Mouse (Mus musculus): ENCODE results near the gene Amfr.

The Amfr gene

GRCm38 (mm10) chr8:94012013-94012951 lies at the start of gene Amfr:
Amfr (minus strand) TSS chr8:94012842.
- peak; percentile 83 for DNase-seq (ENCODE audit: low read depth)

DNA sequence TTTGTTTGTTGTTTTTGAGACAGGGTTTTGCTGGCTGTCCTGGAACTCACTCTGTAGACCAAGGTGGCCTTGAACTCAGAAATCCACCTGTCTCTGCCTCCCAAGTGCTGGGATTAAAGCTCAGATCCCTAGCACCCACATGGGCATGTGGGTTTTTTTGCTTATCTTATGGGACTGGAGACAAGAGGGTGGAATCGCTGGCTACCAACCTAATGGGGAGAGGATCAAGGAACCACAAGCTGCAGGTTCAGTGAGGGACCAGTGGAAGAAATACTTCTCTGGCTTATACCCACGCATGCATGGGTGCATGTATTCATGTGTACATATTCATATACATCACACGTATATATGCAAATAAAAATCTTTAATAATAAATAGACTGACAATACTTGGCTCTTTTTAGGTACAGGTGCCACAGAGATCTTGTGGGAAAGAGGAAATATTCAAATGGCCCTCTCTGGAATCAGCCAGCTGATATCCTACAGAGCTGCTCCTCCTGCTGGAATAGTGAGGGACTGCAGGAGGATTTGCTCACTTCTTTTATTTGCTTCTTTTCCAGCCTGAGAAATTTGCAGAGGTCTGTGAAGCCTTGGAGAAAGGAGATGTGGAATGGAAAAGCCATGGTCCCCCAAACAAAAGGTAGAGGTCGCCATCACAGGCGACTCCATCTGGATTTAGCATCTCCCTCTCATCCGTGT lies 44.7 kb upstream of the Amfr start:
- peak; percentile 51 for DNase-seq (ENCODE audit: low read depth)

GRCm38 (mm10) chr8:94052696-94053095 lies 40.1 kb upstream of the Amfr start:
- DNase-seq (ENCODE audit: low read depth): no peak

- DNase-seq (ENCODE audit: low read depth): no peak
These were observed 35.2 kb upstream of the Amfr start for GRCm38 (mm10) chr8:94047845-94048244.

DNA sequence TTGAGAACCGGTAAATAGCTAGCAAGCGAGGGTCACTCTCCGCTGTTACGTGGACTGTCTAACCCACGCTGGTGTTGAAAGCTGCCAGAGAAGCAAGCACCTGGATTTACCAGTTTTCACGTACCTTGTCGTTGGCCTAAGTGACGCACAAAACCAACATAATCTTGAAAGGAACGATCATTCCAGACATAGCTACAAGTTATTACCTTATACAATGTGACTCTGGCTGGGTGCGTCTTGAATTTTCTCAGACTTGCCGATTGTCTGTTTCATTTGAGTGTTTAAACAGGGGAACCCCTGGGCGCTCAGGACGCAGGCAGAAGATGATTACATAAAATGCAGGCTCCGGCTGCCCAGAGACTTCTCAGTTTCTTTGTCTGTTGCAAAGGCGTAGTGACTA lies 25.2 kb upstream of the Amfr start:
- DNase-seq (ENCODE audit: low read depth): peak; percentile 38

GRCm38 (mm10) chr8:94036944-94037524 lies 24.4 kb upstream of the Amfr start, which contains the start of the genes Nudt21 and Ogfod1:
Nudt21 (minus strand) TSS chr8:94037031.
Ogfod1 (plus strand) TSS chr8:94037198.
- peak; percentile 100 for DNase-seq (ENCODE audit: low read depth)

DNA sequence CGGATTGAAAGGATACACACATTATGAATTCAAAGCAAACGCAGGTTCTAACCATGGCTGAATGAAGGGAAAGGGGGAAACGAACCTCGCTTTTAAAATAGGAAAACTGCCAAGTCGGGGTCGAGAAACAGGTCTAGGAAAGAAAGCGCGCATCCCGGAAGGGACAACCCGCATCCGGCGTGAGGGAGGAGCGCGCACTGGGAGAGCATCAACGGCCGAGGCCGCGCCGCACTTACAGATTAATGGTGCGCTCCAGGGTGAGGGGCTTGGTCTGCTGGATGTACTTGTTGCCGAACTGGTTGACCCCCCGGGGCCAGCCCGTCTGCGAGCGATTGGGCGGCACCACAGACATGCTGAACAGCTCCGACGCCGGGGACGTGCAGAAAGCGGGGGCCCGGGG lies 23.9 kb upstream of the Amfr start:
- peak; percentile 67 for DNase-seq (ENCODE audit: low read depth)

- DNase-seq (ENCODE audit: low read depth): peak; percentile 11
These were observed 22.6 kb upstream of the Amfr start for GRCm38 (mm10) chr8:94035200-94035599.

- no peak for DNase-seq (ENCODE audit: low read depth)
These were observed 21.0 kb upstream of the Amfr start for GRCm38 (mm10) chr8:94033601-94034000.

GRCm38 (mm10) chr8:94029701-94030100 lies 17.1 kb upstream of the Amfr start:
- DNase-seq (ENCODE audit: low read depth): no peak

DNA sequence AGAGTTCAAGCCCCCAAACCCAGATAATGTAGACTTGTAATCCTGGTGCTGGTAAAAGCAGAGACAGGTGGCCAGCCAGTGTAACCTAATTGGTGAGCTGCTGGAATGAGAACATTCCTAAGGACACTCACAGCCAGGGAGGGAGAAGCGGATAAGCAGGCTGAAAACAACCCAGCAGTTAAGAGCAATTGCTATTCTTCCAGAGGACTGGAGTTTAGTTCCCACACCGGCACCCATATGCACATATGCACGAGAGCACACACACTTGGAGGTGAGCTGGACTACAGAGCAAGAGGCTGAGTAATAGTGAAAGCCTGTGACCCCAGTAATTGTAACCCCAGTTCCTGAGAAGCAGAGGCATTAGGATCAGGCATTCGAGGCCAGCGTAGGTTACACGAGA lies 11.3 kb upstream of the Amfr start:
- no peak for DNase-seq (ENCODE audit: low read depth)

- DNase-seq (ENCODE audit: low read depth): no peak
These were observed 477 bp upstream of the Amfr start for GRCm38 (mm10) chr8:94013026-94013612.

GRCm38 (mm10) chr8:94011076-94012012 lies 1.3 kb downstream of the Amfr start:
- DNase-seq (ENCODE audit: low read depth): no peak

DNA sequence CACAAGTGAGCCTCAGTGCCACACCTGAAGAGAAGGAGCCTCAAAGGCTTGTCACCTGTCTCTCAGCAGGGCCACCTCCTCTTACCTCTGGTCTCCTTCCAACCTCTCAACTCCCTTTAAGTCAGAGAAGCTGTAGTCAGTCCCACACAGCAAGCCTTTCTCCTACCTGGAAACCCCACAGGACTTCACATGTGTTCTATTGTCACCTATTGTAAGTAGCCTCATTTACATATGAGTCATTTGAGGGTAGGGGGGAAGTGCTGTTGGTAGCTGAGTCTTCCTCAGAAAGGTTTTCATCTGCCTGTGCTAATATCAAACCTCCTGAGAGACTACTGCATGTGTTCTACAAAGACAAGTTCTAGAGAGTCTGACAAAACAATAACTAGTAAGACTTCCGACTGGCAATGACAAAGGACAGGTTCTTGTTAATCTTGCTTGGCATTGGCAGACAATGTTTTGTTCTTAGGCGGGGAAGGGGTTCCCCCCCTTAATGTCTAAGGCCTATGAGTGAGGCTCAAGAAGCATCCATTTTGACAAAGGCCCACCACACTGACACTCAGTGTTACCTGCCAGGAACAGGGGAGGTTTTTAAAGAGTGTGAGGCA lies 2.4 kb downstream of the Amfr start:
- peak; percentile 31 for DNase-seq (ENCODE audit: low read depth)

- DNase-seq (ENCODE audit: low read depth): peak; percentile 19
These were observed 3.3 kb downstream of the Amfr start for GRCm38 (mm10) chr8:94009243-94009845.

- no peak for DNase-seq (ENCODE audit: low read depth)
These were observed 8.5 kb downstream of the Amfr start for GRCm38 (mm10) chr8:94004139-94004538.

GRCm38 (mm10) chr8:93998961-93999360 lies 13.7 kb downstream of the Amfr start:
- DNase-seq (ENCODE audit: low read depth): no peak

- no peak for DNase-seq (ENCODE audit: low read depth)
These were observed 22.9 kb downstream of the Amfr start for GRCm38 (mm10) chr8:93989739-93990138.

- no peak for DNase-seq (ENCODE audit: low read depth)
These were observed 27.9 kb downstream of the Amfr start for GRCm38 (mm10) chr8:93984731-93985130.

- DNase-seq (ENCODE audit: low read depth): no peak
These were observed 28.8 kb downstream of the Amfr start for GRCm38 (mm10) chr8:93983827-93984226.
